Mouse (Mus musculus): ENCODE data around the gene Oas1e.

Oas1e gene

GRCm38 (mm10) chr5:120787042-120787441 is 8.3 kb downstream of the Oas1e start:
- CTCF ChIA-PET, result interaction anchor here in 1 of 4 experiments (0.6 kb wide), 1 partner anchor 83 kb away, joined by 8 read pairs; no protein-coding TSS in a partner anchor

GRCm38 (mm10) chr5:120782446-120782845 is 12.9 kb downstream of the Oas1e start:
- ChIA-PET CTCF (interaction anchor here (0.6 to 2.8 kb wide), 31 partner anchors 10 to 318 kb away, joined by 3 to 28 read pairs (median 4); partner anchors contain the start of genes Oas1e (in 2 of the 4), Iqcd (in 1 of the 4), Oas1c (in 1 of the 4) and Plbd2 (in 1 of the 4)), POLR2A (interaction anchor here in 3 of 4 experiments (0.7 to 3.1 kb wide), 13 partner anchors 8 to 267 kb away, joined by 3 to 14 read pairs (median 3); partner anchors contain the start of gene Oas1c (in 1 of the 3))

More at GRCm38 (mm10) chr5:120787042-120787441, 8.3 kb downstream of the Oas1e start:
- POLR2A ChIA-PET, result no interaction called here

GRCm38 (mm10) chr5:120781646-120782045 is 13.7 kb downstream of the Oas1e start:
- CTCF ChIA-PET, result interaction anchor here (0.6 to 2.8 kb wide), 26 partner anchors 10 to 497 kb away, joined by 3 to 28 read pairs (median 4); partner anchors contain the start of genes Oas1e (in 1 of the 4), Oas2 (in 1 of the 4) and Rasal1 (in 1 of the 4)
- POLR2A ChIA-PET, result interaction anchor here in 3 of 4 experiments (0.6 to 3.1 kb wide), 8 partner anchors 19 to 161 kb away, joined by 3 to 14 read pairs (median 4); partner anchors contain the start of genes Oas1c (in 1 of the 3) and Oas2 (in 1 of the 3)

- ChIA-PET POLR2A (interaction anchor here in 1 of 4 experiments (1.0 kb wide), 1 partner anchor 18 kb away, joined by 3 read pairs; no protein-coding TSS in a partner anchor), CTCF (interaction anchor here in 1 of 4 experiments (1.2 kb wide), 1 partner anchor 174 kb away, joined by 3 read pairs; no protein-coding TSS in a partner anchor)
These were observed 15.4 kb downstream of the Oas1e start for GRCm38 (mm10) chr5:120779922-120780321.

GRCm38 (mm10) chr5:120778941-120779340 is 16.4 kb downstream of the Oas1e start:
- CTCF ChIA-PET, result interaction anchor here in 2 of 4 experiments (0.9 to 1.2 kb wide), 2 partner anchors 119 to 173 kb away, joined by 3 to 5 read pairs; no protein-coding TSS in a partner anchor
- POLR2A ChIA-PET, result interaction anchor here in 1 of 4 experiments (0.6 kb wide), 1 partner anchor 58 kb away, joined by 4 read pairs; no protein-coding TSS in a partner anchor

DNA sequence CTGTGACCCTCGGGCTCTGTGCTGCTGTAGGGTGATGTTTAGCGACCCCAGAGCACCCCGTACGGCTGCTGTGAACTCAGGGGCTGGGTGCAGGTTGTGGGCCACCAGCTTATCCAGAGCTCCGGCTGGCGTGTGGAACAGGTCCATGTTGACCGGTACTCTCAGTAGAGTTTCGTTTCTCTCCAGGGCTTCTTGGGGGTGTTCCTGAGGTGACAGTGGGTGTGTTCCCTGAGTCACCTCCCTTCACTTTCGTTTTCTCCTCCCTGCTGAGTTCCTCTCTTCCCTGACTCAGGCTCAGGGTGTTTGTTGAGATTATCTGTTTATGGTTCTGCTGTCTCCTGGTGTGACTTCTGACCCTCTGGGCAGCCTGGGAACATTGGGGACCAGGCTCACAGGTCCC is 17.9 kb downstream of the Oas1e start, which contains the start of gene Oas3:
TSS of gene Oas3 (minus strand) at position 184 of the 400 bp plus-strand sequence.
- ChIA-PET CTCF (interaction anchor here in 2 of 4 experiments (0.7 to 1.5 kb wide), 2 partner anchors 29 to 157 kb away, joined by 3 to 4 read pairs; no protein-coding TSS in a partner anchor), POLR2A (no interaction called here)

- POLR2A ChIA-PET, result no interaction called here
- CTCF ChIA-PET, result interaction anchor here in 2 of 4 experiments (0.6 to 1.5 kb wide), 3 partner anchors 30 to 753 kb away, joined by 3 to 4 read pairs (median 3); no protein-coding TSS in a partner anchor
These were observed 18.5 kb downstream of the Oas1e start for GRCm38 (mm10) chr5:120776801-120777200.

- ChIA-PET POLR2A (interaction anchor here in 3 of 4 experiments (0.6 to 1.3 kb wide), 6 partner anchors 14 to 292 kb away, joined by 3 to 4 read pairs (median 3); partner anchors contain the start of gene Oas2 (in 1 of the 3)), CTCF (interaction anchor here in 2 of 4 experiments (0.5 to 1.4 kb wide), 2 partner anchors 48 to 170 kb away, joined by 3 read pairs; no protein-coding TSS in a partner anchor)
These were observed 19.9 kb downstream of the Oas1e start for GRCm38 (mm10) chr5:120775287-120775985.

- POLR2A ChIA-PET, result interaction anchor here in 1 of 4 experiments (1.3 kb wide), 1 partner anchor 67 kb away, joined by 3 read pairs; no protein-coding TSS in a partner anchor
- CTCF ChIA-PET, result interaction anchor here in 1 of 4 experiments (0.6 to 1.0 kb wide), 2 partner anchors 19 to 827 kb away, joined by 3 to 4 read pairs; no protein-coding TSS in a partner anchor
These were observed 25.9 kb downstream of the Oas1e start for GRCm38 (mm10) chr5:120769396-120769795.

DNA sequence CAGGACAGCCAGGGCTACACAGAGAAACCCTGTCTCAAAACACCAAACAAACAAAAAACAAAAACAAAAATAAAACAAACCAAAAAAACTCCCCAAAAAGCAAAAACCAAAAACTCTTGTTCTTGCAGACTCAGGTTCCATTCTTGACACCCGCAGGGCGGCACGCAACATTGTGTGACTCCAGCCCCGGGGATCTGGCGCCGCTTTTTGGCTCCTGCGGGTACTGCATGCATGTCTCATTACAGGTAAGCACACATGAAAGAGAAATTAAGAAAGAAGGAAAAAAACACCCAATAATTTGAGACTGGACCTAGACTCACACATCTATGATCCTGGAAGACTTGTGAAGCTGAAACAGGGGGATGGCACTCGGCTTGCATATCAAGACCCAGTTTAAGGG is 30.3 kb downstream of the Oas1e start:
- ChIA-PET CTCF (interaction anchor here (0.6 to 1.6 kb wide), 9 partner anchors 39 to 468 kb away, joined by 3 to 11 read pairs (median 4); partner anchors contain the start of genes Ddx54 (in 1 of the 4), Rasal1 (in 1 of the 4) and Rita1 (in 1 of the 4)), POLR2A (interaction anchor here in 2 of 4 experiments (0.6 to 1.5 kb wide), 4 partner anchors 36 to 160 kb away, joined by 3 to 5 read pairs (median 3); no protein-coding TSS in a partner anchor)

- POLR2A ChIA-PET, result interaction anchor here (0.5 to 3.5 kb wide), 32 partner anchors 9 to 1128 kb away, joined by 3 to 14 read pairs (median 4); partner anchors contain the start of genes Oas1c (in 2 of the 4) and Plbd2 (in 1 of the 4)
- CTCF ChIA-PET, result interaction anchor here (0.5 to 2.8 kb wide), 35 partner anchors 12 to 742 kb away, joined by 3 to 23 read pairs (median 4); partner anchors contain the start of genes Oas2 (in 1 of the 4) and Rasal1 (in 1 of the 4)
These were observed 33.4 kb downstream of the Oas1e start for GRCm38 (mm10) chr5:120761901-120762300.

DNA sequence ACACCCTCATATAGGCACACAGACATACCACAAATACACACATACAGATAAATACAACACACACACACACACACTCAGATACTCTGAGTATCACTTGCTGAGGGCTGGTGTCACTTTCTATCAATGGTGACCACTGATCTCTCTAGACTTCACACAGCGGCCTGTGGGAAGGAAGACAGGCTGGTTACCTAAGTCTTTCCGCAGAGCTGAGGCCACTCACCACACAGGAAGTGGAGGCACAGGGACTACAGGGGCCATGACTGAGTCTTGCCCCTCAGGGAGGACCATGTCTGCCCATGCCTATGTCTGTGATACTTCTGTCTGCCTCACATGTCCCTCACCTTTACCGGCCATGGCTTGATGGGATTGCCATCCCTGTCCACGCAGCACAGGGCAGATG is 41.1 kb downstream of the Oas1e start:
- ChIA-PET CTCF (interaction anchor here in 1 of 4 experiments (1.1 to 1.3 kb wide), 2 partner anchors 149 to 252 kb away, joined by 3 to 4 read pairs; no protein-coding TSS in a partner anchor), POLR2A (interaction anchor here in 1 of 4 experiments (1.1 kb wide), 1 partner anchor 132 kb away, joined by 3 read pairs; no protein-coding TSS in a partner anchor)

- CTCF ChIA-PET, result no interaction called here
- POLR2A ChIA-PET, result no interaction called here
These were observed 42.5 kb downstream of the Oas1e start for GRCm38 (mm10) chr5:120752786-120753185.

DNA sequence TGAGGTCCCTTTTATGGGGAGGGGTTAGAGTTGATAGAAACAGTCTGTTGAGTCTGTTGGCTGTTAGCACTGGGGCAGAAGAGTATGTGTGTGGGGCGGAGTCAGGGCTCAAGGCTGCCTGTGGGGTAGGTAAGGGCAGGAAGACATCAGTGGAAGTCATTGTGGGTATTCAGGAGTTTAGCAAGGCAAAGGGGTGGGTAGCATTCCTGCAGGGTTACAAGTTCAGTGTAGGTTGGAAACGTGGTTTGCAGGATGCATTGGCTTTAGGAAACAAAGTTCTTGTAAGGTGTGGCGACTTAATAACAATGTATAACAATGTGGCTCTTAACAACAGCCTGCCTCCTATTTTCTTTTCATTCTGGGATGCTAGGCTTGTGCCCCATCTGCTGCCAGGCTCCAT is 44.1 kb downstream of the Oas1e start:
- ChIA-PET CTCF (interaction anchor here in 1 of 4 experiments (0.8 kb wide), 1 partner anchor 8 kb away, joined by 3 read pairs; no protein-coding TSS in a partner anchor), POLR2A (interaction anchor here in 1 of 4 experiments (1.3 kb wide), 1 partner anchor 16 kb away, joined by 3 read pairs; no protein-coding TSS in a partner anchor)

GRCm38 (mm10) chr5:120749688-120750087 is 45.6 kb downstream of the Oas1e start, which contains the start of gene Oas2:
Gene Oas2, minus strand, starts transcription at chr5:120749853.
- POLR2A ChIA-PET, result interaction anchor here (0.6 to 1.6 kb wide), 15 partner anchors 9 to 271 kb away, joined by 3 to 8 read pairs (median 3); no protein-coding TSS in a partner anchor

GRCm38 (mm10) chr5:120746451-120746850 is 48.9 kb downstream of the Oas1e start:
- CTCF ChIA-PET, result interaction anchor here (0.7 to 4.2 kb wide), 8 partner anchors 22 to 141 kb away, joined by 3 to 23 read pairs (median 4); no protein-coding TSS in a partner anchor
- POLR2A ChIA-PET, result interaction anchor here in 1 of 4 experiments (1.1 to 1.6 kb wide), 2 partner anchors 14 to 126 kb away, joined by 3 to 4 read pairs; no protein-coding TSS in a partner anchor

More at GRCm38 (mm10) chr5:120749688-120750087, 45.6 kb downstream of the Oas1e start, which contains the start of gene Oas2:
- CTCF ChIA-PET, result interaction anchor here in 3 of 4 experiments (0.7 to 1.7 kb wide), 13 partner anchors 8 to 150 kb away, joined by 3 to 9 read pairs (median 3); no protein-coding TSS in a partner anchor

DNA sequence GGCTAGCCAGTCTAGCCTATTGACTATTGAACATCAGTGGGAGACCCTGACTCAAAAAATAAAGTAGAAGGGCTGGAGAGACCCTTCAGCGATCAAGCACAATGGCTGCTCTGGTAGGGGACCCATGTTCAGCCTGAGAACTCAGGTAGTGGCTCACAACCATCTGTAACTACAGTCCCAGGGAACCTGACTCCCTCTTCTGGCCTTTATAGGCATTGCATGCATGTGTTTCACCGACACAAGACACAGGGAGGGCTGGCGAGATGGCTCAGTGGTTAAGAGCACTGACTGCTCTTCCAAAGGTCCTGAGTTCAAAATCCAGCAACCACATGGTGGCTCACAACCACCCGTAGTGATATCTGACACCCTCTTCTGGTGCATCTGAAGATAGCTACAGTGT is 53.2 kb downstream of the Oas1e start:
- POLR2A ChIA-PET, result interaction anchor here in 2 of 4 experiments (0.5 to 1.7 kb wide), 3 partner anchors 17 to 27 kb away, joined by 3 to 9 read pairs (median 3); no protein-coding TSS in a partner anchor
- CTCF ChIA-PET, result interaction anchor here in 3 of 4 experiments (0.5 to 2.0 kb wide), 13 partner anchors 9 to 171 kb away, joined by 3 to 9 read pairs (median 4); no protein-coding TSS in a partner anchor

Data from embryonic stem cell, embryonic (primary cell).